Comparison of ENCODE assay signal across 17 mouse cellular contexts in genomic region chr14:26812734-26813133, GRCm38 (mm10).
DNase-seq lines count a peak whose midpoint lies in the region; TF ChIP-seq lines count a peak whose summit lies in the region.
"Had no signal": no experiment of that assay in that cellular context is flagged by ENCODE, and none has a peak within 500 bp of the region (broad histone marks: within the 10 kb centered on the region; RNA-seq: fewer than 3 reads in every experiment).

No protein-coding gene starts in this region.

- 68% methylated on average over 11 of the region's 11 CpGs for WGBS in kidney, adult 2 months

- H3K27ac ChIP-seq in kidney, adult 2 months (ENCODE audit: insufficient read depth, low read depth, low read length), result no peak overlapping the region
- H3K27ac ChIP-seq: embryonic facial prominence, embryonic 12.5 days; forebrain, embryonic 15.5 days; heart, embryonic 10.5 days; hindbrain, embryonic 13.5 days had no signal

- DNase-seq in cerebellum, postnatal 14 days, result peak; percentile 59 to 72
- no peak for DNase-seq in cerebellum, adult 18-20 months
- DNase-seq in kidney, adult 2 months, result peak; percentile 41
- no peak for DNase-seq in kidney, postnatal 4 days
- DNase-seq in kidney, postnatal 36 days, result peak; percentile 11 to 54
- DNase-seq in kidney, postnatal 10 days, result no peak
- DNase-seq in brain, adult 2 months (ENCODE audit: low read depth, low spot score), result peak; percentile 3
- DNase-seq in thymus, postnatal 0 days (ENCODE audit: low spot score), result no peak
- DNase-seq: adrenal gland, postnatal 10 days; gastrocnemius, postnatal 36 days; heart, adult 18-20 months; heart, postnatal 10 days; heart, postnatal 4 days had no signal

- no peaks in the 10 kb centered on the region for H3K4me1 ChIP-seq in kidney, adult 2 months (ENCODE audit: control insufficient read depth, insufficient read depth, low read length)
- H3K4me1 ChIP-seq: embryonic facial prominence, embryonic 12.5 days; forebrain, embryonic 15.5 days; heart, embryonic 10.5 days; hindbrain, embryonic 13.5 days had no signal

- TF ChIP-seq CTCF in kidney, adult 2 months (conservative IDR thresholded peaks at IDR 0.05; ENCODE audit: insufficient read depth, insufficient read length, low read depth, low read length), result no peak

- no peak overlapping the region for H3K4me3 ChIP-seq in kidney, adult 2 months (ENCODE audit: insufficient read depth, low read depth, low read length)
- H3K4me3 ChIP-seq: embryonic facial prominence, embryonic 12.5 days; forebrain, embryonic 15.5 days; heart, embryonic 10.5 days; hindbrain, embryonic 13.5 days had no signal

- no peaks in the 10 kb centered on the region for H3K27me3 ChIP-seq in kidney, adult 2 months (replicated peaks; ENCODE audit: control insufficient read depth, insufficient read depth, low read length)
- H3K27me3 ChIP-seq: embryonic facial prominence, embryonic 12.5 days; forebrain, embryonic 15.5 days; hindbrain, embryonic 13.5 days had no signal

- no peak for TF ChIP-seq POLR2A in kidney, adult 2 months (IDR thresholded peaks at IDR 0.05; ENCODE audit: low read depth, low read length)

- no peaks in the 10 kb centered on the region for H3K36me3 ChIP-seq in kidney, adult 2 months (ENCODE audit: control insufficient read depth, insufficient read depth, low read length)
- H3K36me3 ChIP-seq: embryonic facial prominence, embryonic 12.5 days; forebrain, embryonic 15.5 days; heart, embryonic 10.5 days; hindbrain, embryonic 13.5 days had no signal

Comparison
In these comparisons a context has a peak if more than half of its experiments do, and no peak if none do; other contexts are left out.
1. DNase-seq: peak in cerebellum, postnatal 14 days (2 of 2), kidney, adult 2 months (single experiment), kidney, postnatal 36 days (2 of 2) and brain, adult 2 months (single experiment); none in cerebellum, adult 18-20 months (0 of 2), kidney, postnatal 4 days (0 of 2), kidney, postnatal 10 days (single experiment) and thymus, postnatal 0 days (single experiment).